In the genomic region with DNA sequence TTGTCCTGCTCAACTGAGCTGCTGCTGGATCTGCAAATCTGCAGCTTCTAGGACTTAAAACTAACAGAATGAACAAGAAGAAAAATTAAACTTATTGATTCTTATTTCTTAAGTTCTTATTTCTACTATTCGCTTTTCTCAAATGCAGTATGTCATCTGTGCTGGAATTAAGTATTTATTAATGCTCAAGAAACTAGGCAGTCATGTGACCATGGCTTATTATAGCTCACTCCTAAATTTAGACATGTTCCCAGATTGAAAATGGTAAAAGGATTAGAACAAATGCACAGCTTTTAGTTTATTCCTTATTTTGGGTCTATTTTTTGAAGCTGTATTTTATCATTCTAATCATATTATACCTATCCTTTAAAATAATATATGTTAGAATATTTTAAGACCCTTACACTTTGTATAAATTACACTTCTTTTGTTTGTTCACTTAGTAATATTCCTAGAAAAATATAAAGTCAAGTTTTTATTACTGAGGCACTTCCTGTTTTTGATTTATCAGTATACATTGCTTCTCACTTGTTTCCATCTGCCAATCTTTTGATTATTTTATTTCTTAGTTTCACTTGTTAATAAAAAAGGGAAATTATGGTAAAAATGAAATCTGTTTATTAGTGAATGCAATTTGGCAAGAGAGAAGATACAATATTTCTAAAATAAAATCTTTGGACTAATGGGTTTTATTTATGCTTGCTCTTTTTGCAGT, we compare ENCODE assay signal across 20 mouse cellular contexts. TPM values are rescaled to one million over a fixed set of nuclear protein-coding genes. Genes with fewer than 3 reads are reported as not detected.
"Had no signal": no experiment of that assay in that cellular context is flagged by ENCODE, and none has a peak within 500 bp of the region (broad histone marks: within the 10 kb centered on the region; RNA-seq: fewer than 3 reads in every experiment).

No protein-coding gene starts in this region.

- H3K27ac ChIP-seq: neural tube, embryonic 13.5 days; neural tube, embryonic 15.5 days; stomach, embryonic 15.5 days; stomach, postnatal 0 days had no signal

- DNase-seq: retina, postnatal 1 day; right cerebral cortex, adult 18-20 months; right cerebral cortex, postnatal 14 days; right cerebral cortex, postnatal 25 days; right cerebral cortex, postnatal 4 days; spleen, adult 18-20 months; thymus, adult 18-20 months; thymus, adult 2 months; thymus, postnatal 14 days; thymus, postnatal 25 days; thymus, postnatal 36 days; thymus, postnatal 4 days had no signal

- H3K4me1 ChIP-seq: neural tube, embryonic 13.5 days; neural tube, embryonic 15.5 days; stomach, embryonic 15.5 days had no signal

- H3K4me3 ChIP-seq: neural tube, embryonic 13.5 days; neural tube, embryonic 15.5 days; stomach, embryonic 15.5 days had no signal

- H3K9me3 ChIP-seq: neural tube, embryonic 13.5 days; neural tube, embryonic 15.5 days; stomach, embryonic 15.5 days had no signal

- H3K36me3 ChIP-seq: neural tube, embryonic 13.5 days; neural tube, embryonic 15.5 days; stomach, embryonic 15.5 days had no signal

- H3K27me3 ChIP-seq: neural tube, embryonic 15.5 days; stomach, embryonic 15.5 days had no signal

- H3K4me2 ChIP-seq: neural tube, embryonic 13.5 days; neural tube, embryonic 15.5 days; stomach, embryonic 15.5 days had no signal

- H3K9ac ChIP-seq: neural tube, embryonic 13.5 days; neural tube, embryonic 15.5 days; stomach, embryonic 15.5 days had no signal

RNA-seq across cellular contexts. Expression of a gene that starts 20.9 kb away (rescaled TPM):
- polyA plus RNA-seq: small intestine, adult 2 months; stomach, embryonic 14.5 days; stomach, embryonic 15.5 days; stomach, embryonic 16.5 days; stomach, postnatal 0 days; urinary bladder, adult 2 months had no signal
